Mouse (Mus musculus): ENCODE results near the gene Tmem132d. TPM values are rescaled to one million over a fixed set of nuclear protein-coding genes. Genes with fewer than 3 reads are reported as not detected.
"Not testable (repeated sequence)": the region's sequence is repeated elsewhere in the genome, so short reads cannot be mapped to it uniquely, and the experiment has no call there.

Tmem132d gene
- total RNA-seq, 2 experiments from 2014 or later, result 0.07 TPM; not detected in 1

DNA sequence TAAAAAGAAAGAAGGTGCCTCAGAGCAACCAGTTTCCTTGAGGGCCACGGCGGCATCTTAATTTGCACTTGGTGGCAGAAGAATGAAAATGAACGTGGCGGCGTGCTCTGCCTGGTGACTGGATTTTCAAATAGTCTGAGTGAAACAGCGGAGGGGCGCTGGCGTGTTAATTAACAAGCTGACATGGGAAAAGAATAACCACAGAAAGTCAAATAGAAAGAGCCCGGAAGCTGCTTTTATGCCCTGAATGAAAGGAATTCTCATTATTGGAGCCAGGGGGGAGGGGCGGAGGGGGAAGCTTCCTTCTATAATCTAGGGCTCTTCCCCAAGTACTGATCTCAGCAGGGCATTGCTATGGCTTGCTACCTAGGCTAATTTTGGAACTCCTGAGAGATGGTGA is 456.2 kb downstream of the Tmem132d start:
- intact Hi-C loops (cut with DNase I; ENCODE audit: low total_unique reads), result no loop called here
- no peak for DNase-seq

- intact Hi-C loops (cut with DNase I; ENCODE audit: low total_unique reads), result no loop called here
- DNase-seq, result no peak
These were observed 467.2 kb downstream of the Tmem132d start for GRCm38 (mm10) chr5:127965700-127966099.

DNA sequence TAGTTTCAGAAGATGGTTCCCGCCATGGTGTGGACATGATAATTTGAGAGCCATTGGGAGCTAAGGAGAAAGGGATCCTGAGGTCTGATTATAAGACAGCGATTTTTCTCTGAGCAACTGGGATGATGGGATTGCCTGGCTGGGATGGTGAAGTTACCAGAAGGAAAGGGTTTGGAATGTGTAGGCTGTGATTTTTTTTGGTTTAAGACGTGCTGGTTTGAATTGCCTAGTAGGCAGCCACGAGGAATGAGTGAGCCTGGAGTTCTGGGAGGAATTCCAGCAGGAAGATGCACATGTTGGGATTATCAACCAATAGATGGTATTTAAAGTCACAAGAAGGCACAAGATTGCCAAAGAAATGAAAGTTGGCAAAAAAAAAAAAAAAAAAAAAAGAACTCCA is 470.2 kb downstream of the Tmem132d start:
- DNase-seq, result no peak
- intact Hi-C loops (cut with DNase I; ENCODE audit: low total_unique reads), result no loop called here

- intact Hi-C loops (cut with DNase I; ENCODE audit: low total_unique reads), result no loop called here
- DNase-seq, result no peak
These were observed 476.3 kb downstream of the Tmem132d start for GRCm38 (mm10) chr5:127956511-127957097.

DNA sequence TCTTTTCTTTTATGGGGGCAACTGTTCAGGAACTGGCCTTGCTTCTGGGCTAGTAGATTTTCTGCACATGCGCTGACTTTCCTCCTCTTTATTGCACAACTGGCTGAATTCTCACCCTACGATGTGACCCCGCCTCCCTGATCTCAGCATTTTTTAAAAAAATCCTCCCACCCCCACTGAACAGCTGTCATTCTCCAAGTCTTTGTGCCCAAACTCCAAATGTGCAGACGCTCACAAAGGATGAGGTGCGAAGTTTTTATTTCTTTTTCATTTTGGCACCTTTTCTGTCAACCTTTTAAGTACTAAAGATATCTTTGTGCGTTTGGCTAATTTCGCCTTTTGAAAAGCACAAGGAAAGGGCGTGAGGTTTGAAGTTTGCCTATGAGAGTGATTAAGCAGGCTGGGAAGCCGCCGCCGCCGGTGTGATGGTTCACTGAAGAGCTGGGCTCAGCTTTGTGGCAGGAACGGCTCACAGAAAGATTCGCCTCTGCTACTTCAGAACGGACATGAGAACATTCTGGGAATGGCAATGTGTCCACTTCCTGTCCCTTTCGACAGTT is 478.6 kb downstream of the Tmem132d start:
- intact Hi-C loops (cut with DNase I; ENCODE audit: low total_unique reads), result no loop called here
- no peak for DNase-seq

DNA sequence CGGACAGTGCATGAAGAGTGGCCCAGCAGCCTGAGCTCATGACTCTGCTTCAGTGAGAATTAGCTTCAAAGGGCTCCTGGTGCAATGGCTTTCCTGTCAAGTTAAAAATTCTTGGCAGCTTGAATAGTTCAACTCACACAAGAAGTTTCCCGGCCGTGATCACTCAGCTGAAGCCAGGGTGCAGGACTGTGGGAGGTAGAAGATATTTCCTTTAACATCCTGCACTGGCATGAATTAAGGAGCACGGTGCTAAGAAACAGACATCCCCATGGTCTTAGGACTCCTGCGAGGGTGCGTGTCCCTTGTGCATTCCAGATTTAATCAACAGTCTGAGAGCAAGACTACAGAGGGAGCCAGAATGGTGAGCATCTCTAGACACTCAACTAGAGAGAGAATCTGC is 480.1 kb downstream of the Tmem132d start:
- no peak for DNase-seq
- intact Hi-C loops (cut with DNase I; ENCODE audit: low total_unique reads), result no loop called here

GRCm38 (mm10) chr5:127950574-127950973 is 482.3 kb downstream of the Tmem132d start:
- DNase-seq, result no peak
- intact Hi-C loops (cut with DNase I; ENCODE audit: low total_unique reads), result no loop called here

DNA sequence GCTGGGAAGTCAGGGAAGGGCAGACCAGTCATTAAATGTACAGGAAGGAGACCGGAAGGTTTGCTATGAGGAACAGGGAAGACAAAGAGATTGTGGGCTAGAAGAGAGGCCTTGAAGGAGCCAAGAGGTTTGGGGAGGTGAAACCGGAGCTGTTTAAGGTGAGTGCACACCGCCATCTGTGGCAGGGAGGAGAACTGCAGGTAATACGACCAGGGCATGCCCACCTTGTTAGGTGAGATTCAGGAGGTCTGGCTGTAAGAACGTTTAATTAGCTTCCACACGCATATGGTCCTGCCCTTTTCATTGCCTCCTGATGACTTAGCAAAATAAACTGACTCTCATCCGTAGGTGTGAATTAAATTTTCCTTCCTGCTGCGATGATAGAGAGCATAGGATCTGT is 485.6 kb downstream of the Tmem132d start:
- no peak for DNase-seq
- intact Hi-C loops (cut with DNase I; ENCODE audit: low total_unique reads), result no loop called here

DNA sequence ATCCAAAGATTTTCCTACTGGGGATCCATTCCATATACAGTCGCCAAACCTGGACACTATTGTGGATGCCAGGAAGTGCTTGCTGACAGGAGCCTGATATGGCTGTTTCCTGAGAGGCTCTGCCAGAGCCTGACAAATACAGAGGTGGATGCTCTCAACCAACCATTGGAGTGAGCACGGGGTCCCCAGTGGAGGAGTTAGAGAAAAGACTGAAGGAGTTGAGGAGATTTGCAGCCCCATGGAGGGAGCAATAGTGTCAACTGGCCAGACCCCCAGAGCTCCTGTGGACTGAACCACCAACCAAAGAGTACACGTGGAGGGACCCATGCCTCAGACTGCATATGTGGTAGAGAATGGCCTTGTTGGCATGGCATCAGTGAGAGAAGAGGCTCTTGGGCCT is 490.7 kb downstream of the Tmem132d start:
- DNase-seq; intact Hi-C loops (cut with DNase I; ENCODE audit: low total_unique reads): not testable (repeated sequence)

DNA sequence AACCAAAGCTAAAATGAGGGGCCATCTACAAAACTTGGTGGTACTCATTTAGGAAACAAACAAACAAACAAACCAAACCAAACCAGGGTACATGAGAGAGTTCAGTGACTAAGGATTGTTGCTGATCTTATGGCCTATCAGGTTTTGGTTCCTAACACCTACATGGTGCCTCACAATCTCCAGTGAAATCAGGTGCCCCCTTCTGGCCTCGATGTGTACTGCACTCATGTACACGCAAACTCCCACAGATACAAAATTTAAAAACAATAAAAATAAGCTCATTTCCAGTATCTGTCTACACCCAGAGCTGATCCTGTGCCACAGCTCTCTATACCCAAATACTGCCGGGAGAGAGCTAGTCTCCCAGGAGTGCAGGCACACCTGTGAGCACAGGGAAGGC is 495.0 kb downstream of the Tmem132d start:
- no peak for DNase-seq
- intact Hi-C loops (cut with DNase I; ENCODE audit: low total_unique reads), result no loop called here

- DNase-seq, result no peak
- intact Hi-C loops (cut with DNase I; ENCODE audit: low total_unique reads), result no loop called here
These were observed 503.2 kb downstream of the Tmem132d start for GRCm38 (mm10) chr5:127929687-127930086.

DNA sequence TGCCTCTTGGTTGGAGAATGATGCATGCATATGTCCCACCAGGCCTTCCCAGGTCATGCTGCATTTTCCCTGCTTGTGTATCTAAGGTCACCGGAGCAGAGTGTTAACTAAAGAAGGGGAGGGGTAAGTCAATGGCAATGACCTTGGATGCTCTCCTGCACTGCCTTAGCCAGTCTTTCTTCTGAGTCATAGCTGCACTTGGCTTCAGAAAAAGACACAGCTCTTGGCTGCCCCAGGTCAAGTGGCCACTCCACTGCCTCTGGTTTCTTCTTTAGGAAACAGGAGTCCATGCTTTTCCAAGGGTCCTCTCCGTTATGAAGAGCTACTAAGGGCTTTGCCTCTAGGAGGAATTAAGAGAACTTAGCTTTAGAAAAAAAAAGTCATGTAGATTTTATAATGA is 506.2 kb downstream of the Tmem132d start:
- no peak for DNase-seq
- intact Hi-C loops (cut with DNase I; ENCODE audit: low total_unique reads), result no loop called here

DNA sequence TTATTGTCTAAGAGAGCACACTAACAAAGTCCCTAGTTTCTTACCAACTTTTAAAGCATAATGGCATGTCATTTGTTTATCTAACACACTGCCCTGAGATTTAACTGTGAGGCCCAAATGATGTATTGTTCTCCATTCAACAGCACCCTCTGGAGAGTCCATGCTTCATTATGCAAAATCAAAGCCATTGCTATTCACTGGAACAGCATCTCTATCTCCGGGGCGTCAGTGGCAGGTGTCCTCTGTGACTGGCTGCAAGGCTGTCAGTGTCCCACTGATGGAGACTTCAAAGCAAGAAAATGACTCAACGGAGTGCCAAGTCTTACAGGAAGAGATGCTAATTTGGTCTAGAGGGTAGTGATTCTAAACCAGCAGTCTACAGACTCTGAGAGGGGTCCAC is 508.8 kb downstream of the Tmem132d start:
- intact Hi-C loops (cut with DNase I; ENCODE audit: low total_unique reads), result no loop called here
- DNase-seq, result no peak

- DNase-seq, result no peak
- intact Hi-C loops (cut with DNase I; ENCODE audit: low total_unique reads), result no loop called here
These were observed 513.7 kb downstream of the Tmem132d start for GRCm38 (mm10) chr5:127919171-127919570.

DNA sequence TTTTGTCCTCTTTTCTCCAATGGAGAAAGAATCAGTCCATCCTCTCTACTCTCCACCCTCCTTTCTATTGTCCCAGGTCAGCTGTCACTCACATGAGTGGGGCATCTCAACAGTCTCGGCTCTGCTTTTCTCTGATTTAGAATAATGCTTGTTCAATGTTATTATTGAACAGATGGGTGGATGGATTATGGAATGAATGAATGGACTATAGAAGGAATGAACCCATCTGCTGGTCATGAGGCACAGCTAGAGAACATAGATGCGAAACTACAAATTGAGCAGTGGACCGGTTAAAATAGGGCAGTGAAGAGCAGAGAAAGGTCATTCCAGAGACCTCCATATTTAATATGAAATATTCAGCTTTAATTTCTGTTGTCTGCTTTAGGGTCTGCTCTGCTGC is 514.5 kb downstream of the Tmem132d start:
- DNase-seq, result no peak
- intact Hi-C loops (cut with DNase I; ENCODE audit: low total_unique reads), result no loop called here

DNA sequence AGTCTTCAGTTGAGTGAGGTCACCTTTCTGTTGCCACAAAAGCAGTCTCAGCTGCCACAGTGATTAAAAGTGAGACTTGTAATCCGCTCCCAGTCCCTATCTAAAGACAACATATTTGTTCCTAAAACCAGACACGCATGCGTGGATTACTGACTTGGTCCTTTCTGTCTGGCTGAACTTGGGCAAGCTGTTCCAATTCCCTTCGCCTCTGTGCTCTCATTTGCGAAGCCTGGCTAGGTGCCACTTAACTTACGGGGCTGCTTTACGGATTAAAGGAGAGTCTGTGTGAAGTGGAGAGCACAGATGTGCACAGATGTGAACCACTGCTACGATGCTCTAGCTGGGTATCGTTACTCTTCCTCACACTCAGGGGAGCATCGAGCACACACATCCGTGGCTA is 518.7 kb downstream of the Tmem132d start:
- intact Hi-C loops (cut with DNase I; ENCODE audit: low total_unique reads), result no loop called here

GRCm38 (mm10) chr5:127911603-127912002 is 521.3 kb downstream of the Tmem132d start:
- no peak for DNase-seq
- intact Hi-C loops (cut with DNase I; ENCODE audit: low total_unique reads), result no loop called here

More for the DNA sequence above, 518.7 kb downstream of the Tmem132d start:
- DNase-seq, result no peak

- DNase-seq, result no peak
- intact Hi-C loops (cut with DNase I; ENCODE audit: low total_unique reads), result no loop called here
These were observed 522.5 kb downstream of the Tmem132d start for GRCm38 (mm10) chr5:127910356-127910755.

DNA sequence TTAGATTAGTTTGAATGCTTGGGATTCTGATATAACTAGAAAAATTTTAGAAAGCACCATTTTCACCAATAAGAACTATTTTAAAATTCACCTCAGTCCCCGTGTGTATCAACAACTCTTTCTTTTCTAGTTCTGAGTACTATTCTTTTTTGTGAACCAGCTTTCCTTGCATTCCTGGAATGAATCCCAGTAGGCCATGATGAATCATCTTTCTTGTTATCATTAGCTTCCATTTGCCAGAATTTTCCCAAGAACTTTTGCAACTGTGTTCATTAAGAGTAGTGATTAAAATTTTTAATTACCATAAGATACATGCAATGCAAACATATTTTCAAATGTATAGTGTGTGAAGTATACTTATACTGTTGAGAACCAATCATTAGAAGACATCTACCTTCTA is 537.7 kb downstream of the Tmem132d start:
- intact Hi-C loops (cut with DNase I; ENCODE audit: low total_unique reads), result no loop called here
- no peak for DNase-seq

GRCm38 (mm10) chr5:127885566-127886505 is 547.0 kb downstream of the Tmem132d start:
- no peak for DNase-seq
- intact Hi-C loops (cut with DNase I; ENCODE audit: low total_unique reads), result no loop called here

DNA sequence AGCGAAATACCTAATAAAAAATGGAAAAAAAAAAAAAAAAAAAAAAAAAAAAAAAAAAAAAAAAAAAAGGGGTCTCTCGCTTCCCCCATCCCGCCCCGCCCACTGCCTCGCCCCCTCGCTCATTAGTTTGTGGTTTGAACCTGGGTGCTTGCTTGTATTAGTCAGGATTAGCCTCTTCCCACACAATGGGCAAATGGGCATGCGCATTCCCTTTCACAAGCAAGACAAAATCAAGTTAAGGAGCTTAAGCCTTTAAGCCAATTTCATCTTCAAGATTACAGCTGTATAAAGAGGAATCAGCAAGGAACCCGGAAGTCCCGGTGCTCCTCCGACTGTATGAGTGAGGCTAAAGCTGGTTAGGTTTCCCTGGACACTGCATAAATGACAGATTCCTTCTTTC is 549.9 kb downstream of the Tmem132d start:
- intact Hi-C loops (cut with DNase I; ENCODE audit: low total_unique reads), result no loop called here

More for the DNA sequence above, 549.9 kb downstream of the Tmem132d start:
- DNase-seq, result no peak
